Mouse (Mus musculus): ENCODE data around the gene Olfr90. TPM values are rescaled to one million over a fixed set of nuclear protein-coding genes. Genes with fewer than 3 reads are reported as not detected.

Gene Olfr90
- total RNA-seq, 1 experiment = 0.22 TPM

DNA sequence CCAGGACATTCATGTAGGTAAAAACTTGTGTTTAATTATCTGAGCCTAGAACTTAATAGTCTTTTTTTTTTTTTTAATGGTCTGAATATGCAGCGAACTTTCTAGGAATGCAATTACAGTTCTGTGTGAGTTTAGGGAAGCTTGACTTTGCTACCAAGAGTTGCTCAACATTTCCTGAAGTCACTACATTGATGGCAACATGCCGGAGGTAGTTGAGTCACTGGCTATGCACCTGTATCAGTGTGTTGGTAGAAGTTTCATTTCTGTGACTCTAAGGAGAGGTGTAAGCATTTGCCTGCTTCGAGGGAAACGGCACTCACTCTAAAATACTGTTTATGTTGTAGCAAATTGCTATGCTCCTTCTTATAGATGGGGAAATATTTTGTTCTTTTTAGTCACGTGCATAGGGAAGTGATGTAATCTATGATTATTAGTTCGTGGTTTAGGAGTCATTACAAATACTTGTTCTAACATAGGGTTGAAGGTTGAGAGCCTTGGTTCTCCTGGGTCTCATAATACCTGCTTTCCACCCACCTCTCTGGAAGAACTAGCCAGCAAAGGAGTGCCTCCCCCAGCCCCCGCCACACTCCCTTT lies 43.6 kb downstream of the Olfr90 start:
- H3K27ac ChIP-seq (ENCODE audit: insufficient read depth, low read depth, low read length, poor library complexity, severe bottlenecking) = peak overlapping the region; percentile 76; the same call in 1 of the 2 replicates

DNA sequence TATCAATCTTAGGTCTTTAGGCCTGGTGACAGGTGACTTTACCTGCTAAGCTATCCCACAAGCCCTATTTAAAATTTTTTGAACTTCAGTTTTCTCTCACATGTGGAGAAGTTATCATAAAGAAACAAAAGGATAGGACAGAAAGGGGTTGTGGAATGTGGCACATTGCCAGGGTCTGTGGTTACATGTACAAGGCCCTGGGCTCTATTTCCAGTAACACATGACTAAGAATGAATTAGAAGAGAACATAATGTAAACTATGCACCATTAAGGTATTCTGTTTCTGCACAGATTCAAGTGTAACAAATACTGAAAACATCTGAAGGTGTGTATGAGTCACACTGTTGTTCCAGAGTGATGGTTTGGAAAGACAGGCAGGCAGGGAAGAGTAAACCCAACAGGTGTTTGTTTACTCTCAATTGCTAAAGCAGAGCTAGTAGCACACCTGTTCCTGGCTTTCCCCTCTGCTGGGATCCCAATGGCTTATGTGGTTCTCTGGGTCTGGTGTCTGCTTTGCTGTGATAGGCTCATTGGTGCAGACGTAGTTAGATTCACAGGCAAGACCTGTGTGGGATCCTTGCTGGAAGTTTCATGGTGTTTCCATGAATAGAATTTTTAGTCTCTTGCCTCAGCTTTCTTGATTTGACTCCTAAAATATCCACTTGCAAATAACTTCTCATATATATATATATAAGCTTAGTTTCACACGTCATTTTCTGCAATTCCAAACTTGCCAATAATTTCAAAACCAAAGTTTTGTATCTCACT lies 49.0 kb downstream of the Olfr90 start:
- Histone ChIP-seq H3K9me3 (ENCODE audit: control insufficient read depth, insufficient read depth, low read depth, low read length) (no peaks in the 10 kb centered on the region), H3K4me3 (ENCODE audit: insufficient read depth in 1 of 2, low read depth in 1 of 2, low read length in 2 of 2, poor library complexity in 1 of 2, severe bottlenecking in 1 of 2) (no peak overlapping the region), H3K27ac (ENCODE audit: insufficient read depth, low read depth, low read length, poor library complexity, severe bottlenecking) (no peak overlapping the region), H3K36me3 (ENCODE audit: control insufficient read depth, insufficient read depth, low read length, poor library complexity, severe bottlenecking) (no peaks in the 10 kb centered on the region), H3K4me1 (ENCODE audit: control insufficient read depth in 2 of 2, insufficient read depth in 2 of 2, low read length in 2 of 2, poor library complexity in 1 of 2) (no peaks in the 10 kb centered on the region), H3K9ac (ENCODE audit: insufficient read depth, low read depth, low read length, poor library complexity, severe bottlenecking) (no peak overlapping the region)
- TF ChIP-seq ZC3H11A (IDR thresholded peaks at IDR 0.05; ENCODE audit: borderline replicate concordance, low read depth, low read length) (no peak), CHD2 (IDR thresholded peaks at IDR 0.05; ENCODE audit: low read depth, low read length) (no peak), HCFC1 (IDR thresholded peaks at IDR 0.05; ENCODE audit: borderline replicate concordance, insufficient read depth, low read length) (no peak), MAFK (IDR thresholded peaks at IDR 0.05; ENCODE audit: insufficient read depth, low read depth, low read length) (no peak), ZNF384 (IDR thresholded peaks at IDR 0.05; ENCODE audit: low read depth, low read length) (no peak)
- no peak for DNase-seq (ENCODE audit: low read depth, low spot score)
- in situ Hi-C loops (cut with MboI; ENCODE audit: low sequenced_read_pairs in 2 of 2, unreplicated experiment in 2 of 2) = no loop called here

More for the DNA sequence above, 43.6 kb downstream of the Olfr90 start:
- in situ Hi-C loops (cut with MboI; ENCODE audit: low sequenced_read_pairs in 2 of 2, unreplicated experiment in 2 of 2) = no loop called here
- Histone ChIP-seq H3K4me3 (ENCODE audit: insufficient read depth in 1 of 2, low read depth in 1 of 2, low read length in 2 of 2, poor library complexity in 1 of 2, severe bottlenecking in 1 of 2) (peak overlapping the region; percentile 92 to 97; a peak in 3 of 4 replicates), H3K9ac (ENCODE audit: insufficient read depth, low read depth, low read length, poor library complexity, severe bottlenecking) (peak overlapping the region; percentile 74; the same call in 1 of the 2 replicates), H3K9me3 (ENCODE audit: control insufficient read depth, insufficient read depth, low read depth, low read length) (no peaks in the 10 kb centered on the region), H3K36me3 (ENCODE audit: control insufficient read depth, insufficient read depth, low read length, poor library complexity, severe bottlenecking) (peaks cover 6% of the 10 kb centered on the region), H3K4me1 (ENCODE audit: control insufficient read depth in 2 of 2, insufficient read depth in 2 of 2, low read length in 2 of 2, poor library complexity in 1 of 2) (peaks cover 2 to 9% of the 10 kb centered on the region in 2 experiments; a peak in 2 of 4 replicates)
- no peak for DNase-seq (ENCODE audit: low read depth, low spot score)
- TF ChIP-seq ZNF384 (IDR thresholded peaks at IDR 0.05; ENCODE audit: low read depth, low read length) (no peak), MAFK (IDR thresholded peaks at IDR 0.05; ENCODE audit: insufficient read depth, low read depth, low read length) (no peak), CHD2 (IDR thresholded peaks at IDR 0.05; ENCODE audit: low read depth, low read length) (no peak), ZC3H11A (IDR thresholded peaks at IDR 0.05; ENCODE audit: borderline replicate concordance, low read depth, low read length) (no peak)

Other genes starting within 250 kb of the Olfr90 start
- 0.16 TPM in 1 of 2 replicates, not detected in the other for gene Trim15, start 221.3 kb downstream of the Olfr90 start, total RNA-seq (2012; rRNA removed)
- gene Trim10, start 218.9 kb downstream of the Olfr90 start, total RNA-seq (2012; rRNA removed) = not detected in 2 replicates
- 0.18 and 0.26 TPM in 2 replicates for gene Trim40, start 198.4 kb downstream of the Olfr90 start, total RNA-seq (2012; rRNA removed)
- gene Trim31, start 190.4 kb downstream of the Olfr90 start, total RNA-seq (2012; rRNA removed) = not detected in 2 replicates
- 1.9 and 2.4 TPM in 2 replicates for gene Rnf39, start 145.6 kb downstream of the Olfr90 start, total RNA-seq (2012; rRNA removed)
- 76.4 and 108 TPM in 2 replicates for gene Ppp1r11, start 136.8 kb downstream of the Olfr90 start, total RNA-seq (2012; rRNA removed)
- 74.5 and 81.0 TPM in 2 replicates for gene Znrd1, start 129.9 kb downstream of the Olfr90 start, total RNA-seq (2012; rRNA removed)
- gene Znrd1as, start 129.9 kb downstream of the Olfr90 start, total RNA-seq (2012; rRNA removed) = 13.8 and 15.1 TPM in 2 replicates
- 14.8 and 16.9 TPM in 2 replicates for gene 2410137M14Rik, start 107.3 kb downstream of the Olfr90 start, total RNA-seq (2012; rRNA removed)
- gene H2-M5, start 99.0 kb downstream of the Olfr90 start, total RNA-seq (2012; rRNA removed) = 49.4 and 55.4 TPM in 2 replicates
- 360 and 437 TPM in 2 replicates for gene Zfp57, start 87.3 kb downstream of the Olfr90 start, total RNA-seq (2012; rRNA removed)
- gene Mog, start 65.1 kb downstream of the Olfr90 start, total RNA-seq (2012; rRNA removed) = 0.62 and 0.85 TPM in 2 replicates
- 60.9 and 106 TPM in 2 replicates for gene Gabbr1, start 42.5 kb downstream of the Olfr90 start, total RNA-seq (2012; rRNA removed)
- 0.11 and 0.13 TPM in 2 replicates for gene Olfr91, start 9.8 kb upstream of the Olfr90 start, total RNA-seq (2012; rRNA removed)
- not detected in 2 replicates for gene Olfr92, start 31.6 kb upstream of the Olfr90 start, total RNA-seq (2012; rRNA removed)
- gene Olfr93, start 73.0 kb upstream of the Olfr90 start, total RNA-seq (2012; rRNA removed) = not detected in 2 replicates
- not detected in 2 replicates for gene Ubd, start 105.4 kb upstream of the Olfr90 start, total RNA-seq (2012; rRNA removed)
- gene Olfr94, start 112.5 kb upstream of the Olfr90 start, total RNA-seq (2012; rRNA removed) = not detected in 2 replicates
- not detected in 2 replicates for gene Olfr95, start 124.6 kb upstream of the Olfr90 start, total RNA-seq (2012; rRNA removed)
- not detected in 2 replicates for gene Olfr96, start 131.6 kb upstream of the Olfr90 start, total RNA-seq (2012; rRNA removed)
- not detected in 2 replicates for gene Olfr97, start 148.8 kb upstream of the Olfr90 start, total RNA-seq (2012; rRNA removed)
- not detected in 2 replicates for gene Olfr98, start 175.2 kb upstream of the Olfr90 start, total RNA-seq (2012; rRNA removed)
- 3.5 and 6.8 TPM in 2 replicates for gene H2-M3, start 181.7 kb upstream of the Olfr90 start, total RNA-seq (2012; rRNA removed)
- not detected in 2 replicates for gene Olfr99, start 195.0 kb upstream of the Olfr90 start, total RNA-seq (2012; rRNA removed)
- not detected in 2 replicates for gene Olfr101, start 215.8 kb upstream of the Olfr90 start, total RNA-seq (2012; rRNA removed)
- gene Olfr102, start 228.6 kb upstream of the Olfr90 start, total RNA-seq (2012; rRNA removed) = not detected in 2 replicates

Measured in ES-E14 (cell line).